ENCODE assay signal across 8 mouse cellular contexts in the genomic region with DNA sequence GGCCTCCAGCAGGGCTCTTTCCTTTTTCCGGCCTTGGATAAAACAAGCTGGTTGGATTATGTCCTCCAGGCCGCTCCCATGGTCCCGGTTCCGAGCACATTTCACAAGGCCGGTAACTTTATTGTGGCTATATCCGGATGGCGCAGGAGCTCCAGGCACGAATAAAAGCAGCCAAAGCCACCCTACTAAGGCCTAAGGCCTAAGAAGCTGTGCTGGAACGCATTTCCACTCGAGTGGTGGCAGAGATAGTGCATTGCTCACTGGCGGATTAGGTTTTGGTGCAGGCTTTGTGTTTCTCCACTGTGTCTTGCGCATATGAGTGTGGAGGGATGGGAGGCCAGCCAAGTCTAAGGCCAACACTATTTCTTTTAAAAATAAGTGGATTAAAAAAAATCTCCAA. TPM values are rescaled to one million over a fixed set of nuclear protein-coding genes. Genes with fewer than 3 reads are reported as not detected.
A peak's percentile ranks its signal among the peaks of the same experiment; 100 is the strongest.
DNase-seq lines count a peak whose midpoint lies in the region; ATAC-seq lines count a peak whose summit lies in the region.

No protein-coding gene starts in this region.

- no peak overlapping the region for H3K4me2 ChIP-seq in forebrain, embryonic 12.5 days
- H3K4me2 ChIP-seq in forebrain, embryonic 14.5 days (ENCODE audit: low read length), result no peak overlapping the region
- H3K4me2 ChIP-seq in heart, embryonic 13.5 days, result peak overlapping the region; percentile 96
- peak overlapping the region; percentile 92 for H3K4me2 ChIP-seq in midbrain, embryonic 13.5 days (replicated peaks)

- H3K9me3 ChIP-seq in forebrain, embryonic 12.5 days, result no peaks in the 10 kb centered on the region
- H3K9me3 ChIP-seq in forebrain, embryonic 14.5 days (replicated peaks; ENCODE audit: control insufficient read depth, low read length), result no peaks in the 10 kb centered on the region
- no peaks in the 10 kb centered on the region for H3K9me3 ChIP-seq in heart, embryonic 13.5 days
- no peaks in the 10 kb centered on the region for H3K9me3 ChIP-seq in midbrain, embryonic 13.5 days

- 4% methylated on average over 12 of the region's 12 CpGs for WGBS in forebrain, embryonic 12.5 days
- 6% methylated on average over 12 of the region's 12 CpGs for WGBS in forebrain, embryonic 14.5 days
- whole genome bisulfite sequencing in heart, embryonic 13.5 days, result 7% methylated on average over 12 of the region's 12 CpGs
- WGBS in midbrain, embryonic 13.5 days, result 2% methylated on average over 12 of the region's 12 CpGs

- peaks cover 31% of the 10 kb centered on the region for H3K4me1 ChIP-seq in forebrain, embryonic 12.5 days
- H3K4me1 ChIP-seq in forebrain, embryonic 14.5 days (ENCODE audit: control insufficient read depth, insufficient read depth, low read length), result peaks cover 5% of the 10 kb centered on the region; the same call in 1 of the 2 replicates
- peaks cover 35% of the 10 kb centered on the region for H3K4me1 ChIP-seq in heart, embryonic 13.5 days
- H3K4me1 ChIP-seq in midbrain, embryonic 13.5 days (replicated peaks), result peaks cover 32% of the 10 kb centered on the region

- peak overlapping the region; percentile 13; the same call in 1 of the 2 replicates for H3K4me3 ChIP-seq in forebrain, embryonic 12.5 days (replicated peaks)
- H3K4me3 ChIP-seq in forebrain, embryonic 14.5 days (ENCODE audit: low read depth, low read length), result no peak overlapping the region
- peak overlapping the region; percentile 66 for H3K4me3 ChIP-seq in heart, embryonic 13.5 days
- peak overlapping the region; percentile 40 for H3K4me3 ChIP-seq in midbrain, embryonic 13.5 days (replicated peaks)

- H3K36me3 ChIP-seq in forebrain, embryonic 12.5 days (replicated peaks), result no peaks in the 10 kb centered on the region
- no peaks in the 10 kb centered on the region for H3K36me3 ChIP-seq in forebrain, embryonic 14.5 days (ENCODE audit: control insufficient read depth, insufficient read depth, low read length)
- no peaks in the 10 kb centered on the region; the same call in 1 of the 2 replicates for H3K36me3 ChIP-seq in heart, embryonic 13.5 days
- no peaks in the 10 kb centered on the region for H3K36me3 ChIP-seq in midbrain, embryonic 13.5 days

- H3K27ac ChIP-seq in forebrain, embryonic 12.5 days, result no peak overlapping the region
- H3K27ac ChIP-seq in forebrain, embryonic 14.5 days (ENCODE audit: low read depth, low read length), result no peak overlapping the region
- H3K27ac ChIP-seq in heart, embryonic 13.5 days (replicated peaks), result peak overlapping the region; percentile 84
- peak overlapping the region; percentile 93 for H3K27ac ChIP-seq in midbrain, embryonic 13.5 days

- DNase-seq in forebrain, embryonic 14.5 days (ENCODE audit: low spot score), result no peak
- DNase-seq in kidney, postnatal 25 days, result peak; percentile 41 to 62
- no peak for DNase-seq in urinary bladder, postnatal 10 days (ENCODE audit: low spot score)
- no peak for DNase-seq in thymus, postnatal 14 days
- DNase-seq in frontal cortex, adult 2 months (ENCODE audit: extremely low spot score in 1 of 2, low spot score in 1 of 2), result no peak

- no peak for ATAC-seq in forebrain, embryonic 12.5 days (ENCODE audit: low FRiP score)
- no peak for ATAC-seq in forebrain, embryonic 14.5 days
- no peak for ATAC-seq in heart, embryonic 13.5 days (ENCODE audit: extremely low read depth, insufficient number of reproducible peaks, low FRiP score, low TSS enrichment)
- ATAC-seq in midbrain, embryonic 13.5 days, result no peak

- H3K9ac ChIP-seq in forebrain, embryonic 12.5 days, result no peak overlapping the region
- H3K9ac ChIP-seq in forebrain, embryonic 14.5 days (ENCODE audit: low read length), result no peak overlapping the region
- peak overlapping the region; percentile 83 for H3K9ac ChIP-seq in heart, embryonic 13.5 days
- peak overlapping the region; percentile 66 for H3K9ac ChIP-seq in midbrain, embryonic 13.5 days (replicated peaks)

- peaks cover 94% of the 10 kb centered on the region for H3K27me3 ChIP-seq in forebrain, embryonic 12.5 days
- H3K27me3 ChIP-seq in forebrain, embryonic 14.5 days (replicated peaks; ENCODE audit: control insufficient read depth, insufficient read depth, low read length), result peaks cover 91% of the 10 kb centered on the region
- peaks cover 94% of the 10 kb centered on the region for H3K27me3 ChIP-seq in heart, embryonic 13.5 days (replicated peaks)
- H3K27me3 ChIP-seq in midbrain, embryonic 13.5 days, result peaks cover 87% of the 10 kb centered on the region

RNA-seq across cellular contexts. Expression of a gene that starts 3.6 kb away (rescaled TPM):
- polyA plus RNA-seq in forebrain, embryonic 12.5 days (2016; fragmentation: Nextera tagmentation; extraction: Ambion mirVana), result 1.6 and 2.8 TPM in 2 replicates
- polyA plus RNA-seq in forebrain, embryonic 14.5 days (2014; fragmentation: Nextera tagmentation; extraction: Ambion mirVana), result 1.0 and 1.1 TPM in 2 replicates
- 5.4 and 8.4 TPM in 2 replicates for polyA plus RNA-seq in heart, embryonic 13.5 days (2015; fragmentation: Nextera tagmentation; extraction: Ambion mirVana)
- polyA plus RNA-seq in midbrain, embryonic 13.5 days (2015; fragmentation: Nextera tagmentation; extraction: Ambion mirVana), result 7.6 and 11.9 TPM in 2 replicates
- 1.4 and 1.6 TPM in 2 replicates for polyA plus RNA-seq in frontal cortex, adult 2 months (2012; rRNA removed)

RNA-seq across cellular contexts. Expression of a gene that starts 28.6 kb away (rescaled TPM):
- 8.2 and 9.7 TPM in 2 replicates for polyA plus RNA-seq in forebrain, embryonic 12.5 days (2016; fragmentation: Nextera tagmentation; extraction: Ambion mirVana)
- 0.65 and 0.70 TPM in 2 replicates for polyA plus RNA-seq in forebrain, embryonic 14.5 days (2014; fragmentation: Nextera tagmentation; extraction: Ambion mirVana)
- 23.4 and 42.7 TPM in 2 replicates for polyA plus RNA-seq in heart, embryonic 13.5 days (2015; fragmentation: Nextera tagmentation; extraction: Ambion mirVana)
- polyA plus RNA-seq in midbrain, embryonic 13.5 days (2015; fragmentation: Nextera tagmentation; extraction: Ambion mirVana), result 5.9 and 6.3 TPM in 2 replicates
- 0.97 and 1.00 TPM in 2 replicates for polyA plus RNA-seq in frontal cortex, adult 2 months (2012; rRNA removed)

RNA-seq across cellular contexts. Expression of a gene that starts 59.9 kb away (rescaled TPM):
- 20.7 and 21.0 TPM in 2 replicates for polyA plus RNA-seq in forebrain, embryonic 12.5 days (2016; fragmentation: Nextera tagmentation; extraction: Ambion mirVana)
- polyA plus RNA-seq in forebrain, embryonic 14.5 days (2014; fragmentation: Nextera tagmentation; extraction: Ambion mirVana), result 8.2 and 8.8 TPM in 2 replicates
- 7.8 and 8.7 TPM in 2 replicates for polyA plus RNA-seq in heart, embryonic 13.5 days (2015; fragmentation: Nextera tagmentation; extraction: Ambion mirVana)
- polyA plus RNA-seq in midbrain, embryonic 13.5 days (2015; fragmentation: Nextera tagmentation; extraction: Ambion mirVana), result 4.7 and 5.7 TPM in 2 replicates
- polyA plus RNA-seq in frontal cortex, adult 2 months (2012; rRNA removed), result 0.53 and 0.80 TPM in 2 replicates

Comparison
In these comparisons a context has a peak if more than half of its experiments do, and no peak if none do; other contexts are left out.
1. H3K27ac ChIP-seq: peak in heart, embryonic 13.5 days (single experiment) and midbrain, embryonic 13.5 days (single experiment); none in forebrain, embryonic 12.5 days (single experiment) and forebrain, embryonic 14.5 days (single experiment).
2. H3K4me2 ChIP-seq: peak in heart, embryonic 13.5 days (single experiment) and midbrain, embryonic 13.5 days (single experiment); none in forebrain, embryonic 12.5 days (single experiment) and forebrain, embryonic 14.5 days (single experiment).
3. H3K9ac ChIP-seq: peak in heart, embryonic 13.5 days (single experiment) and midbrain, embryonic 13.5 days (single experiment); none in forebrain, embryonic 12.5 days (single experiment) and forebrain, embryonic 14.5 days (single experiment).
4. DNase-seq: peak in kidney, postnatal 25 days (2 of 2); none in forebrain, embryonic 14.5 days (single experiment), urinary bladder, postnatal 10 days (single experiment), thymus, postnatal 14 days (single experiment) and frontal cortex, adult 2 months (0 of 2).